23 mouse cellular contexts compared by ENCODE assay signal in genomic region chr1:159803711-159804110, GRCm38 (mm10).
DNase-seq lines count a peak whose midpoint lies in the region; TF ChIP-seq lines count a peak whose summit lies in the region.
"Had no signal": no experiment of that assay in that cellular context is flagged by ENCODE, and none has a peak within 500 bp of the region (broad histone marks: within the 10 kb centered on the region; RNA-seq: fewer than 3 reads in every experiment).

No protein-coding gene starts in this region.

- no peaks in the 10 kb centered on the region for H3K27me3 ChIP-seq in heart, adult 2 months (ENCODE audit: control insufficient read depth, insufficient read depth, low read length)
- H3K27me3 ChIP-seq: embryonic facial prominence, embryonic 13.5 days; embryonic facial prominence, embryonic 15.5 days; forebrain, embryonic 13.5 days; forebrain, embryonic 15.5 days had no signal

- no peak for TF ChIP-seq EP300 in heart, adult 2 months (IDR thresholded peaks at IDR 0.05; ENCODE audit: insufficient read depth, low read depth, low read length)

- no peak overlapping the region for H3K27ac ChIP-seq in heart, adult 2 months
- H3K27ac ChIP-seq: embryonic facial prominence, embryonic 13.5 days; embryonic facial prominence, embryonic 15.5 days; forebrain, embryonic 10.5 days; forebrain, embryonic 13.5 days; forebrain, embryonic 15.5 days had no signal

- H3K9ac ChIP-seq in heart, adult 2 months (ENCODE audit: low read depth, low read length) = no peak overlapping the region
- H3K9ac ChIP-seq: embryonic facial prominence, embryonic 13.5 days; embryonic facial prominence, embryonic 15.5 days; forebrain, embryonic 13.5 days; forebrain, embryonic 15.5 days; forebrain, postnatal 0 days had no signal

- TF ChIP-seq CTCF in heart, adult 2 months (IDR thresholded peaks at IDR 0.05) = no peak

- no peaks in the 10 kb centered on the region for H3K36me3 ChIP-seq in heart, adult 2 months (ENCODE audit: control insufficient read depth, insufficient read depth, low read length)
- H3K36me3 ChIP-seq: embryonic facial prominence, embryonic 13.5 days; embryonic facial prominence, embryonic 15.5 days; forebrain, embryonic 10.5 days; forebrain, embryonic 15.5 days; G1E had no signal

- intact Hi-C loops in heart, adult 2 months (cut with DNase I) = no loop called here

- no peak for TF ChIP-seq POLR2A in heart, adult 2 months (IDR thresholded peaks at IDR 0.05; ENCODE audit: insufficient read depth, low read depth, low read length)

- no peaks in the 10 kb centered on the region for H3K4me1 ChIP-seq in heart, adult 2 months (ENCODE audit: control insufficient read depth, insufficient read depth, low read length)
- H3K4me1 ChIP-seq: embryonic facial prominence, embryonic 13.5 days; embryonic facial prominence, embryonic 15.5 days; forebrain, embryonic 10.5 days; forebrain, embryonic 13.5 days; forebrain, embryonic 15.5 days had no signal

- peak; percentile 17 to 36 for DNase-seq in cerebellum, postnatal 10 days
- no peak for DNase-seq in cerebellum, adult 11 months
- peak; percentile 16 for DNase-seq in heart, adult 11 months
- DNase-seq in heart, adult 2 months = no peak
- peak; percentile 23 for DNase-seq in layer of hippocampus, adult 9-11 months
- no peak for DNase-seq in layer of hippocampus, adult 18-20 months (ENCODE audit: low spot score in 2 of 2)
- peak; percentile 17 for DNase-seq in adipocyte (ENCODE audit: low spot score)
- no peak for DNase-seq in c-Kit-positive CD71-positive TER-119-positive erythroid progenitor cells, embryonic 14.5 days (ENCODE audit: low spot score)
- DNase-seq: adrenal gland, adult 8-10 months; adrenal gland, postnatal 14 days; adrenal gland, postnatal 36 days; cerebellum, adult 18-20 months; cerebellum, adult 8-10 months; cerebellum, adult 9-11 months; embryo, embryonic 11 days; forebrain, postnatal 0 days had no signal

- H3K4me3 ChIP-seq in heart, adult 2 months = no peak overlapping the region
- H3K4me3 ChIP-seq: embryonic facial prominence, embryonic 13.5 days; embryonic facial prominence, embryonic 15.5 days; erythroblast, embryonic 14.5 days; forebrain, embryonic 10.5 days; forebrain, embryonic 13.5 days; forebrain, embryonic 15.5 days had no signal

- H3K79me2 ChIP-seq in heart, adult 2 months (replicated peaks; ENCODE audit: control insufficient read depth, insufficient read depth, low read length) = no peaks in the 10 kb centered on the region

Comparison
In these comparisons a context has a peak if more than half of its experiments do, and no peak if none do; other contexts are left out.
1. DNase-seq: peak in cerebellum, postnatal 10 days (2 of 2), heart, adult 11 months (single experiment), layer of hippocampus, adult 9-11 months (single experiment) and adipocyte (single experiment); none in cerebellum, adult 11 months (single experiment), heart, adult 2 months (0 of 2), layer of hippocampus, adult 18-20 months (0 of 2) and c-Kit-positive CD71-positive TER-119-positive erythroid progenitor cells, embryonic 14.5 days (single experiment).